Mouse (Mus musculus) olfactory bulb, adult 2 months (tissue): ENCODE data around the gene Vstm2a. TPM values are rescaled to one million over a fixed set of nuclear protein-coding genes. Genes with fewer than 3 reads are reported as not detected.

Experiments
- H3K27ac ChIP-seq: fragments of 200-500 bp; 2 replicates; pipeline ENCODE4 v1.5.1; 2012; ENCODE audit warnings: low read depth, low read length; ENCODE audit not compliant: insufficient read depth
- H3K4me1 ChIP-seq: fragments of 200-500 bp; 2 replicates; pipeline ENCODE4 v1.6.1; 2012; ENCODE audit warnings: low read length; ENCODE audit not compliant: control insufficient read depth, insufficient read depth
- H3K4me3 ChIP-seq: fragments of 200-500 bp; 2 replicates; pipeline ENCODE4 v1.5.1; 2012; ENCODE audit warnings: mild to moderate bottlenecking, low read depth, low read length, moderate library complexity; ENCODE audit not compliant: insufficient read depth
- CTCF ChIP-seq: fragments of 200-500 bp; IDR thresholded peaks from 2 replicates; pipeline ENCODE4 v1.5.1; 2012; ENCODE audit warnings: low read depth, mild to moderate bottlenecking, low read length, moderate library complexity; ENCODE audit not compliant: insufficient read depth
- POLR2A ChIP-seq: fragments of 200-500 bp; IDR thresholded peaks from 2 replicates; pipeline ENCODE4 v1.6.1; 2012; ENCODE audit warnings: mild to moderate bottlenecking, low read depth, low read length, moderate library complexity; ENCODE audit not compliant: insufficient read depth
- WGBS: fragments of 180-500 bp; shearing (Covaris S2); methylation state at CpG from one replicate; pipeline ENCODE4 v1.1.7; 2018; 5-methylcytosine and 5-hydroxymethylcytosine counted together
- polyA plus RNA-seq: library from polyadenylated mRNA; stranded (reverse); fragments of >200 nt; gene quantifications from 2 replicates; pipeline ENCODE4 v1.2.4, GENCODE M21; 2012; ENCODE audit warnings: low replicate concordance; ENCODE audit not compliant: missing spikeins, insufficient read depth, insufficient read length

The Vstm2a gene
- polyA plus RNA-seq, 1 experiment, result not detected

DNA sequence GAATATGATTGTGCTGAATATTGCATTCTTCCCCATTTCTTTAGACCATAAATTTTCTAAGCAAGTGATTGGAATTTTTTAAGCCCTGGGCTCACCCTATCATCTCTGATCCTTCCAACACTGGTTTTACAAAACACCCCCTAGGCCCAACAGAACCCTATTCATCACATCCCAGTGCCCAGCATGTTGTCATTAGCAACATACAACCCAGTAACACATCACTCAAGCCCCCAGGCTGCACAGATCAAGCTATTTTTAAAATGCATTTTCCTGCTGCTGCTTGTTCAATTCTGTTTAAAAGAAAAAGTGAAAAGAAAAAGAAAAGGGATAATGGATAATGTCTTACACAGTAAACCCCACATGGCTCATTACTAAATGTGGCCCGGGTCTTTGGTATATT lies 42.0 kb downstream of the Vstm2a start:
- WGBS, result 19% methylated on average over 1 of the region's 1 CpGs
- no peaks in the 10 kb centered on the region for H3K4me1 ChIP-seq
- no peak for TF ChIP-seq CTCF
- TF ChIP-seq POLR2A, result no peak
- no peak overlapping the region for H3K4me3 ChIP-seq
- no peak overlapping the region for H3K27ac ChIP-seq

DNA sequence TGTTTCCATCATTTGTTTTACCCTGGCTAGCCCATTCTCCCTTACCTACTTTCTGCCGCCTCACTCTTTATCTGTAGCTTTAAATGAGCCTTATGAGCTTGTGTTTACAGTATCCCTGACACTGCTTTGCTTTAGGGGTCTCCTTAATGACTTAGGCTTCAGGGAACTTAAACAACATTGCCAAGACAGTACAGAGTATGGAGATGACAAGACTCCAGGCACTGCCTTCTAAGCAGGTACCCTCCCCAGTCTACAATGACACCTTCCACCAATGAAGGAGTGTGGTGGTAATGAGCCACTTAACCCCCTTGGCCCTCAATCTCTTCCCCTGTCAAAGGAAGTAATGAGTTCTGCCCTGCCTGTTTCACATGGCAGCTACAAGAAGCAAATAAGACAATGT lies 42.4 kb downstream of the Vstm2a start:
- TF ChIP-seq CTCF (no peak), POLR2A (no peak)
- 74% methylated on average over 1 of the region's 1 CpGs for WGBS
- H3K4me3 ChIP-seq, result no peak overlapping the region
- no peaks in the 10 kb centered on the region for H3K4me1 ChIP-seq
- no peak overlapping the region for H3K27ac ChIP-seq

- WGBS, result 48% methylated on average over 2 of the region's 2 CpGs
- no peaks in the 10 kb centered on the region for H3K4me1 ChIP-seq
- TF ChIP-seq CTCF (no peak), POLR2A (no peak)
- no peak overlapping the region for H3K4me3 ChIP-seq
- H3K27ac ChIP-seq, result no peak overlapping the region
Measured at GRCm38 (mm10) chr11:16300709-16301108, 43.2 kb downstream of the Vstm2a start.

- WGBS, result 70% methylated on average over 2 of the region's 2 CpGs
- TF ChIP-seq CTCF (no peak), POLR2A (no peak)
- no peaks in the 10 kb centered on the region for H3K4me1 ChIP-seq
- no peak overlapping the region for H3K4me3 ChIP-seq
- H3K27ac ChIP-seq, result no peak overlapping the region
Measured at GRCm38 (mm10) chr11:16315097-16315496, 57.6 kb downstream of the Vstm2a start.

- Histone ChIP-seq H3K27ac (no peak overlapping the region), H3K4me1 (no peaks in the 10 kb centered on the region), H3K4me3 (no peak overlapping the region)
- WGBS, result 76% methylated on average over 3 of the region's 3 CpGs
- TF ChIP-seq CTCF, result no peak
- no peak for TF ChIP-seq POLR2A
Measured at GRCm38 (mm10) chr11:16345179-16345578, 87.7 kb downstream of the Vstm2a start.

- Histone ChIP-seq H3K4me3 (no peak overlapping the region), H3K27ac (no peak overlapping the region), H3K4me1 (no peaks in the 10 kb centered on the region)
- WGBS, result 73% methylated on average over 3 of the region's 3 CpGs
- TF ChIP-seq CTCF (no peak), POLR2A (no peak)
Measured at GRCm38 (mm10) chr11:16345676-16346075, 88.2 kb downstream of the Vstm2a start.

DNA sequence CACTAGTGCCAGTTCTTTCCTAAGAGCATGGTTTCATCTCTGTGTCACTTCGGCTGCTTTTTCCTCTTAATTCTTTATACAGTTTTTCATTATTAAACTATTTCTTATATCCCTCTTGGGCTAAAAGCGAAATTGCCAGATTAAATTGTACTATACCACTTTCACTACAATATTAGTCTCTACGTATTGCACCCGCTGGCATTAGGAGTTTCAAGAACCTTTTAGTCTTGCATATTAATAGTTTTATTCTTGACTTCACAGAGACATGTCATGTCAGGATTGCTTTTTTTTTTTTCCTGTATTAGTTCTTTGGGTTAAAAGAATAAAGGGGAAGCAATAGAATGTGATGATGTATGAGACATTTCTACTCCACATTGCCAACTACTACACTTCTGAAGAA lies 94.4 kb downstream of the Vstm2a start:
- Histone ChIP-seq H3K4me1 (no peaks in the 10 kb centered on the region), H3K27ac (no peak overlapping the region), H3K4me3 (no peak overlapping the region)
- TF ChIP-seq POLR2A, result no peak
- WGBS, result 95% methylated on average over 4 of the region's 4 CpGs

- Histone ChIP-seq H3K27ac (no peak overlapping the region), H3K4me3 (no peak overlapping the region), H3K4me1 (no peaks in the 10 kb centered on the region)
- TF ChIP-seq POLR2A, result no peak
- TF ChIP-seq CTCF, result no peak
Measured at GRCm38 (mm10) chr11:16354356-16354755, 96.8 kb downstream of the Vstm2a start.

- 33% methylated on average over 8 of the region's 8 CpGs for WGBS
- no peak for TF ChIP-seq CTCF
- no peak for TF ChIP-seq POLR2A
- Histone ChIP-seq H3K4me3 (no peak overlapping the region), H3K27ac (no peak overlapping the region), H3K4me1 (no peaks in the 10 kb centered on the region)
Measured at GRCm38 (mm10) chr11:16366852-16367587, 109.5 kb downstream of the Vstm2a start.

GRCm38 (mm10) chr11:16403627-16404026 lies 146.1 kb downstream of the Vstm2a start:
- H3K4me1 ChIP-seq, result no peaks in the 10 kb centered on the region
- 62% methylated on average over 2 of the region's 2 CpGs for WGBS
- no peak for TF ChIP-seq POLR2A
- TF ChIP-seq CTCF, result no peak

More at GRCm38 (mm10) chr11:16403627-16404026, 146.1 kb downstream of the Vstm2a start:
- H3K27ac ChIP-seq, result no peak overlapping the region
- H3K4me3 ChIP-seq, result no peak overlapping the region
